Mouse (Mus musculus) adrenal gland, postnatal 4 days (tissue): ENCODE measurements around the gene Tmem263. TPM values are rescaled to one million over a fixed set of nuclear protein-coding genes. Genes with fewer than 3 reads are reported as not detected.

Experiments
- total RNA-seq, 2 experiments: library from RNA; stranded (reverse); gene quantifications; 2 replicates each; pipeline ENCODE4 v1.2.3; 2021

The Tmem263 gene
- total RNA-seq, 2 experiments from 2014 or later, result 30.4 to 33.0 TPM

Other genes with a start within 250 kb of the Tmem263 start
- 10 to 100 TPM; 34.0 to 38.1 TPM for gene Ric8b, start 185.0 kb upstream of the Tmem263 start, total RNA-seq
- 1 to 10 TPM in 1 of 2 experiments, under 1 TPM in 1; 0.92 to 1.3 TPM for gene Fhl4, start 132 bp upstream of the Tmem263 start, total RNA-seq
- 10 to 100 TPM; 11.1 to 11.3 TPM for gene Mterf2, start 25.4 kb downstream of the Tmem263 start, total RNA-seq
- 10 to 100 TPM; 18.8 to 19.5 TPM for gene Cry1, start 82.4 kb downstream of the Tmem263 start, total RNA-seq